Mouse (Mus musculus): ENCODE measurements around the gene Casc1. TPM values are rescaled to one million over a fixed set of nuclear protein-coding genes. Genes with fewer than 3 reads are reported as not detected.

Casc1 gene
- polyA plus RNA-seq, 1 experiment from 2014 or later = 0.92 TPM

- H3K4me1 ChIP-seq (ENCODE audit: control insufficient read depth, insufficient read depth, low read length) = peaks cover 5% of the 10 kb centered on the region; the same call in 1 of the 2 replicates
- no peak for ATAC-seq
- no peak overlapping the region for H3K4me2 ChIP-seq (ENCODE audit: low read length)
- H3K9me3 ChIP-seq (replicated peaks; ENCODE audit: control insufficient read depth, low read length, poor library complexity, severe bottlenecking) = no peaks in the 10 kb centered on the region
- peaks cover 12% of the 10 kb centered on the region; the same call in 1 of the 2 replicates for H3K36me3 ChIP-seq (ENCODE audit: control insufficient read depth, insufficient read depth, low read length)
- no peak overlapping the region for H3K9ac ChIP-seq (ENCODE audit: low read depth, low read length)
- H3K4me3 ChIP-seq (ENCODE audit: low read depth, low read length) = no peak overlapping the region
- H3K27me3 ChIP-seq (ENCODE audit: control insufficient read depth, insufficient read depth, low read depth, low read length) = no peaks in the 10 kb centered on the region
- H3K27ac ChIP-seq (ENCODE audit: low read length) = no peak overlapping the region
- WGBS = 56% methylated on average over 1 of the region's 1 CpGs
Measured at GRCm38 (mm10) chr6:145242521-145242920, 31.7 kb upstream of the Casc1 start.

GRCm38 (mm10) chr6:145240285-145240684 is 29.5 kb upstream of the Casc1 start:
- Histone ChIP-seq H3K36me3 (ENCODE audit: control insufficient read depth, insufficient read depth, low read length) (peaks cover 12% of the 10 kb centered on the region; the same call in 1 of the 2 replicates), H3K27me3 (ENCODE audit: control insufficient read depth, insufficient read depth, low read depth, low read length) (no peaks in the 10 kb centered on the region), H3K9ac (ENCODE audit: low read depth, low read length) (no peak overlapping the region), H3K4me3 (ENCODE audit: low read depth, low read length) (no peak overlapping the region), H3K4me2 (ENCODE audit: low read length) (no peak overlapping the region), H3K27ac (ENCODE audit: low read length) (no peak overlapping the region), H3K4me1 (ENCODE audit: control insufficient read depth, insufficient read depth, low read length) (no peaks in the 10 kb centered on the region), H3K9me3 (replicated peaks; ENCODE audit: control insufficient read depth, low read length, poor library complexity, severe bottlenecking) (no peaks in the 10 kb centered on the region)
- WGBS = 84% methylated on average over 6 of the region's 6 CpGs
- ATAC-seq = no peak

- H3K9ac ChIP-seq (ENCODE audit: low read depth, low read length) = no peak overlapping the region
- H3K4me2 ChIP-seq (ENCODE audit: low read length) = no peak overlapping the region
- no peak overlapping the region for H3K27ac ChIP-seq (ENCODE audit: low read length)
- H3K27me3 ChIP-seq (ENCODE audit: control insufficient read depth, insufficient read depth, low read depth, low read length) = no peaks in the 10 kb centered on the region
- ATAC-seq = no peak
- peaks cover 12% of the 10 kb centered on the region; the same call in 1 of the 2 replicates for H3K36me3 ChIP-seq (ENCODE audit: control insufficient read depth, insufficient read depth, low read length)
- H3K4me1 ChIP-seq (ENCODE audit: control insufficient read depth, insufficient read depth, low read length) = no peaks in the 10 kb centered on the region
- H3K4me3 ChIP-seq (ENCODE audit: low read depth, low read length) = no peak overlapping the region
- H3K9me3 ChIP-seq (replicated peaks; ENCODE audit: control insufficient read depth, low read length, poor library complexity, severe bottlenecking) = no peaks in the 10 kb centered on the region
- WGBS = 78% methylated on average over 4 of the region's 4 CpGs
Measured at GRCm38 (mm10) chr6:145237148-145237547, 26.3 kb upstream of the Casc1 start.

GRCm38 (mm10) chr6:145235367-145235766 is 24.6 kb upstream of the Casc1 start:
- H3K4me1 ChIP-seq (ENCODE audit: control insufficient read depth, insufficient read depth, low read length) = no peaks in the 10 kb centered on the region
- H3K27me3 ChIP-seq (ENCODE audit: control insufficient read depth, insufficient read depth, low read depth, low read length) = no peaks in the 10 kb centered on the region
- no peak overlapping the region for H3K27ac ChIP-seq (ENCODE audit: low read length)
- H3K4me3 ChIP-seq (ENCODE audit: low read depth, low read length) = no peak overlapping the region
- H3K36me3 ChIP-seq (ENCODE audit: control insufficient read depth, insufficient read depth, low read length) = peaks cover 6% of the 10 kb centered on the region; the same call in 1 of the 2 replicates
- H3K4me2 ChIP-seq (ENCODE audit: low read length) = no peak overlapping the region
- 86% methylated on average over 6 of the region's 6 CpGs for WGBS
- no peak for ATAC-seq
- H3K9ac ChIP-seq (ENCODE audit: low read depth, low read length) = no peak overlapping the region
- no peaks in the 10 kb centered on the region for H3K9me3 ChIP-seq (replicated peaks; ENCODE audit: control insufficient read depth, low read length, poor library complexity, severe bottlenecking)

GRCm38 (mm10) chr6:145234391-145234790 is 23.6 kb upstream of the Casc1 start:
- no peak overlapping the region for H3K4me2 ChIP-seq (ENCODE audit: low read length)
- H3K9ac ChIP-seq (ENCODE audit: low read depth, low read length) = no peak overlapping the region
- H3K9me3 ChIP-seq (replicated peaks; ENCODE audit: control insufficient read depth, low read length, poor library complexity, severe bottlenecking) = no peaks in the 10 kb centered on the region
- no peak overlapping the region for H3K4me3 ChIP-seq (ENCODE audit: low read depth, low read length)
- WGBS = 81% methylated on average over 1 of the region's 1 CpGs
- 0 out of 2 replicates have a peak, but pooled peaks cover 3% of the 10 kb centered on the region for H3K36me3 ChIP-seq (ENCODE audit: control insufficient read depth, insufficient read depth, low read length)
- H3K27me3 ChIP-seq (ENCODE audit: control insufficient read depth, insufficient read depth, low read depth, low read length) = no peaks in the 10 kb centered on the region
- no peak overlapping the region for H3K27ac ChIP-seq (ENCODE audit: low read length)
- ATAC-seq = no peak
- no peaks in the 10 kb centered on the region for H3K4me1 ChIP-seq (ENCODE audit: control insufficient read depth, insufficient read depth, low read length)

GRCm38 (mm10) chr6:145226296-145226695 is 15.5 kb upstream of the Casc1 start:
- ATAC-seq = no peak
- Histone ChIP-seq H3K36me3 (ENCODE audit: control insufficient read depth, insufficient read depth, low read length) (0 out of 2 replicates have a peak, but pooled peaks cover 3% of the 10 kb centered on the region), H3K4me2 (ENCODE audit: low read length) (no peak overlapping the region), H3K9me3 (replicated peaks; ENCODE audit: control insufficient read depth, low read length, poor library complexity, severe bottlenecking) (no peaks in the 10 kb centered on the region), H3K9ac (ENCODE audit: low read depth, low read length) (no peak overlapping the region), H3K4me3 (ENCODE audit: low read depth, low read length) (no peak overlapping the region), H3K27ac (ENCODE audit: low read length) (no peak overlapping the region), H3K27me3 (ENCODE audit: control insufficient read depth, insufficient read depth, low read depth, low read length) (no peaks in the 10 kb centered on the region), H3K4me1 (ENCODE audit: control insufficient read depth, insufficient read depth, low read length) (no peaks in the 10 kb centered on the region)
- 93% methylated on average over 3 of the region's 3 CpGs for WGBS

GRCm38 (mm10) chr6:145224246-145224645 is 13.4 kb upstream of the Casc1 start:
- no peaks in the 10 kb centered on the region for H3K4me1 ChIP-seq (ENCODE audit: control insufficient read depth, insufficient read depth, low read length)
- H3K9ac ChIP-seq (ENCODE audit: low read depth, low read length) = no peak overlapping the region
- no peak overlapping the region for H3K4me3 ChIP-seq (ENCODE audit: low read depth, low read length)
- 94% methylated on average over 6 of the region's 6 CpGs for WGBS
- no peaks in the 10 kb centered on the region; the same call in 1 of the 2 replicates for H3K36me3 ChIP-seq (ENCODE audit: control insufficient read depth, insufficient read depth, low read length)
- H3K9me3 ChIP-seq (replicated peaks; ENCODE audit: control insufficient read depth, low read length, poor library complexity, severe bottlenecking) = no peaks in the 10 kb centered on the region
- H3K27ac ChIP-seq (ENCODE audit: low read length) = no peak overlapping the region
- no peak for ATAC-seq
- H3K27me3 ChIP-seq (ENCODE audit: control insufficient read depth, insufficient read depth, low read depth, low read length) = no peaks in the 10 kb centered on the region
- H3K4me2 ChIP-seq (ENCODE audit: low read length) = no peak overlapping the region

GRCm38 (mm10) chr6:145215826-145216225 is 5.0 kb upstream of the Casc1 start:
- WGBS = 96% methylated on average over 3 of the region's 3 CpGs
- H3K9me3 ChIP-seq (replicated peaks; ENCODE audit: control insufficient read depth, low read length, poor library complexity, severe bottlenecking) = no peaks in the 10 kb centered on the region

GRCm38 (mm10) chr6:145213916-145214315 is 3.1 kb upstream of the Casc1 start:
- ATAC-seq = no peak
- WGBS = 84% methylated on average over 2 of the region's 2 CpGs
- no peaks in the 10 kb centered on the region for H3K9me3 ChIP-seq (replicated peaks; ENCODE audit: control insufficient read depth, low read length, poor library complexity, severe bottlenecking)

More at GRCm38 (mm10) chr6:145215826-145216225, 5.0 kb upstream of the Casc1 start:
- H3K27ac ChIP-seq (ENCODE audit: low read length) = no peak overlapping the region
- no peak overlapping the region for H3K4me3 ChIP-seq (ENCODE audit: low read depth, low read length)
- no peak overlapping the region for H3K4me2 ChIP-seq (ENCODE audit: low read length)
- H3K4me1 ChIP-seq (ENCODE audit: control insufficient read depth, insufficient read depth, low read length) = peaks cover 9% of the 10 kb centered on the region
- H3K27me3 ChIP-seq (ENCODE audit: control insufficient read depth, insufficient read depth, low read depth, low read length) = no peaks in the 10 kb centered on the region
- peaks cover 9% of the 10 kb centered on the region for H3K36me3 ChIP-seq (ENCODE audit: control insufficient read depth, insufficient read depth, low read length)
- H3K9ac ChIP-seq (ENCODE audit: low read depth, low read length) = no peak overlapping the region
- ATAC-seq = no peak

More at GRCm38 (mm10) chr6:145213916-145214315, 3.1 kb upstream of the Casc1 start:
- Histone ChIP-seq H3K9ac (ENCODE audit: low read depth, low read length) (no peak overlapping the region), H3K36me3 (ENCODE audit: control insufficient read depth, insufficient read depth, low read length) (peaks cover 8% of the 10 kb centered on the region), H3K4me2 (ENCODE audit: low read length) (no peak overlapping the region), H3K4me1 (ENCODE audit: control insufficient read depth, insufficient read depth, low read length) (peaks cover 13% of the 10 kb centered on the region), H3K27ac (ENCODE audit: low read length) (no peak overlapping the region), H3K27me3 (ENCODE audit: control insufficient read depth, insufficient read depth, low read depth, low read length) (no peaks in the 10 kb centered on the region), H3K4me3 (ENCODE audit: low read depth, low read length) (no peak overlapping the region)

All from midbrain, embryonic 16.5 days (tissue).